Mouse (Mus musculus) testis, adult 2 months (tissue): ENCODE results near the gene Fam173b.

Source experiments
- CTCF ChIP-seq: fragments of 200-500 bp; IDR thresholded peaks from 2 replicates; pipeline ENCODE4 v1.5.1; 2012; ENCODE audit warnings: low read depth, mild to moderate bottlenecking, inconsistent platforms, low read length, moderate library complexity; ENCODE audit not compliant: control insufficient read depth, insufficient read depth, insufficient replicate concordance
- POLR2A ChIP-seq: fragments of 200-500 bp; IDR thresholded peaks from 2 replicates; pipeline ENCODE4 v1.6.1; 2012; ENCODE audit warnings: low read depth, mild to moderate bottlenecking, inconsistent platforms, low read length, moderate library complexity; ENCODE audit not compliant: control insufficient read depth

- TF ChIP-seq CTCF (no peak), POLR2A (no peak)
These were observed 28.4 kb upstream of the Fam173b start for GRCm38 (mm10) chr15:31573287-31573686.
